In the genomic region with DNA sequence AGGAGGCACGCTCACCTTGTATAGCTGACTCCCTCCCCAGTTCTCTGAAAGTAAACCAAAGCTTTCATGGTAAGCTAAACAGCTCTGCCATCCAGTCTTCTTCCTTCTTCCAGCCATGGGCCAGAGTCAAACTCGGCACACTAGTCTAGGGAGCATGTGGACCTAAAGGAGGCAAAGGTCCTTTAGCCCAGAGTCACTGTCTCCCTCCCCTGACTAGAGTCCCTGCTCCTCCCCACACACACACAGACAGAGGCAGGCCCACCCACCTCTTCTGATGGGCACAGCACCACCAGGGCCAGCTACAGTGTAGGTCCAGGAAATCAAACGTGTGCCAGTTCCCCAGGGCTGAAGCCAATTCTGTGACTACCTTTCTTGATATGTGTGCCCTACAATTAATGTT, we compare ENCODE assay signal across 21 mouse cellular contexts. TPM values are rescaled to one million over a fixed set of nuclear protein-coding genes. Genes with fewer than 3 reads are reported as not detected.
DNase-seq lines count a peak whose midpoint lies in the region; ATAC-seq and TF ChIP-seq lines count a peak whose summit lies in the region.
"Had no signal": no experiment of that assay in that cellular context is flagged by ENCODE, and none has a peak within 500 bp of the region (broad histone marks: within the 10 kb centered on the region; RNA-seq: fewer than 3 reads in every experiment).

No protein-coding gene starts in this region.

- WGBS in heart, embryonic 10.5 days, result 82% methylated on average over 3 of the region's 3 CpGs
- WGBS in kidney, embryonic 14.5 days, result 81% methylated on average over 3 of the region's 3 CpGs
- WGBS in stomach, postnatal 0 days, result 65% methylated on average over 3 of the region's 3 CpGs

- DNase-seq in heart, embryonic 10.5 days (ENCODE audit: low spot score), result no peak
- no peak for DNase-seq in heart, postnatal 14 days
- DNase-seq in kidney, postnatal 14 days, result peak; percentile 17
- no peak for DNase-seq in stomach, postnatal 0 days (ENCODE audit: low spot score)
- DNase-seq: adrenal gland, postnatal 10 days; cerebellum, adult 8-10 months; gastrocnemius, postnatal 36 days; kidney, adult 18-20 months; thymus, postnatal 4 days had no signal

- H3K9me3 ChIP-seq in heart, embryonic 10.5 days, result no peaks in the 10 kb centered on the region
- H3K9me3 ChIP-seq in kidney, embryonic 14.5 days (ENCODE audit: control insufficient read depth, low read length), result no peaks in the 10 kb centered on the region
- H3K9me3 ChIP-seq in megakaryocyte, embryonic 14.5 days, result no peaks in the 10 kb centered on the region
- H3K9me3 ChIP-seq in stomach, postnatal 0 days (ENCODE audit: control insufficient read depth, low read length), result no peaks in the 10 kb centered on the region
- H3K9me3 ChIP-seq: heart, embryonic 15.5 days; hindbrain, embryonic 15.5 days; liver, embryonic 15.5 days; lung, embryonic 15.5 days; neural tube, embryonic 12.5 days had no signal

- H3K27me3 ChIP-seq in heart, embryonic 10.5 days (ENCODE audit: insufficient read depth, poor library complexity, severe bottlenecking), result no peaks in the 10 kb centered on the region
- no peaks in the 10 kb centered on the region for H3K27me3 ChIP-seq in kidney, embryonic 14.5 days (ENCODE audit: control insufficient read depth, insufficient read depth, low read length)
- H3K27me3 ChIP-seq in megakaryocyte, embryonic 14.5 days (replicated peaks), result peaks cover 2% of the 10 kb centered on the region
- no peaks in the 10 kb centered on the region for H3K27me3 ChIP-seq in stomach, postnatal 0 days (ENCODE audit: control insufficient read depth, insufficient read depth, low read length)
- H3K27me3 ChIP-seq: heart, embryonic 15.5 days; hindbrain, embryonic 15.5 days; liver, embryonic 15.5 days; lung, embryonic 15.5 days; neural tube, embryonic 12.5 days; Patski had no signal

- TF ChIP-seq CTCF in stomach, postnatal 0 days (IDR thresholded peaks at IDR 0.05; ENCODE audit: low read depth), result no peak

- peaks cover 75% of the 10 kb centered on the region for H3K4me1 ChIP-seq in heart, embryonic 10.5 days
- peaks cover 27% of the 10 kb centered on the region for H3K4me1 ChIP-seq in kidney, embryonic 14.5 days (ENCODE audit: control insufficient read depth, insufficient read depth, low read length)
- H3K4me1 ChIP-seq in megakaryocyte, embryonic 14.5 days, result peaks cover 97% of the 10 kb centered on the region
- H3K4me1 ChIP-seq in stomach, postnatal 0 days (replicated peaks; ENCODE audit: control insufficient read depth, insufficient read depth), result no peaks in the 10 kb centered on the region; the same call in 1 of the 2 replicates
- H3K4me1 ChIP-seq: neural tube, embryonic 12.5 days had no signal

- intact Hi-C loops in heart, postnatal 14 days (cut with DNase I), result no loop called here

- H3K4me2 ChIP-seq in kidney, embryonic 14.5 days (replicated peaks; ENCODE audit: low read depth, low read length), result no peak overlapping the region
- H3K4me2 ChIP-seq in stomach, postnatal 0 days (replicated peaks; ENCODE audit: low read depth), result no peak overlapping the region
- H3K4me2 ChIP-seq: heart, embryonic 15.5 days; hindbrain, embryonic 15.5 days; liver, embryonic 15.5 days; lung, embryonic 15.5 days; neural tube, embryonic 12.5 days had no signal

- no peak for ATAC-seq in kidney, embryonic 14.5 days (ENCODE audit: low FRiP score, low TSS enrichment)
- no peak for ATAC-seq in megakaryocyte, adult 5-6 weeks (ENCODE audit: poor library complexity, severe bottlenecking)
- no peak for ATAC-seq in stomach, postnatal 0 days (ENCODE audit: low FRiP score, low TSS enrichment)
- ATAC-seq: forebrain, embryonic 14.5 days; inflammation-experienced regulatory T-cells, adult 6 months; midbrain, embryonic 16.5 days; Patski had no signal

- no peak overlapping the region for H3K9ac ChIP-seq in kidney, embryonic 14.5 days (ENCODE audit: low read depth, low read length)
- H3K9ac ChIP-seq in stomach, postnatal 0 days (ENCODE audit: low read length), result no peak overlapping the region
- H3K9ac ChIP-seq: heart, embryonic 15.5 days; hindbrain, embryonic 15.5 days; liver, embryonic 15.5 days; lung, embryonic 15.5 days; neural tube, embryonic 12.5 days had no signal

- no peak overlapping the region for H3K4me3 ChIP-seq in heart, embryonic 10.5 days
- H3K4me3 ChIP-seq in kidney, embryonic 14.5 days (ENCODE audit: low read length), result no peak overlapping the region
- peak overlapping the region; percentile 18 for H3K4me3 ChIP-seq in megakaryocyte, embryonic 14.5 days (replicated peaks)
- no peak overlapping the region for H3K4me3 ChIP-seq in stomach, postnatal 0 days (ENCODE audit: low read depth, low read length)
- H3K4me3 ChIP-seq: heart, embryonic 15.5 days; hindbrain, embryonic 15.5 days; liver, embryonic 15.5 days; lung, embryonic 15.5 days; neural tube, embryonic 12.5 days had no signal

- TF ChIP-seq EP300 in stomach, postnatal 0 days (optimal IDR thresholded peaks at IDR 0.05), result no peak

- H3K36me3 ChIP-seq in heart, embryonic 10.5 days, result peaks cover 15% of the 10 kb centered on the region; the same call in 1 of the 2 replicates
- no peaks in the 10 kb centered on the region; the same call in 1 of the 2 replicates for H3K36me3 ChIP-seq in kidney, embryonic 14.5 days (ENCODE audit: control insufficient read depth, insufficient read depth, low read length)
- H3K36me3 ChIP-seq in megakaryocyte, embryonic 14.5 days (replicated peaks; ENCODE audit: low read length), result peaks cover 91% of the 10 kb centered on the region
- no peaks in the 10 kb centered on the region for H3K36me3 ChIP-seq in stomach, postnatal 0 days (ENCODE audit: control insufficient read depth, insufficient read depth, low read length)
- H3K36me3 ChIP-seq: heart, embryonic 15.5 days; hindbrain, embryonic 15.5 days; liver, embryonic 15.5 days; lung, embryonic 15.5 days; neural tube, embryonic 12.5 days had no signal

- H3K27ac ChIP-seq in heart, embryonic 10.5 days, result peak overlapping the region; percentile 42
- no peak overlapping the region for H3K27ac ChIP-seq in kidney, embryonic 14.5 days (ENCODE audit: low read depth, low read length)
- 0 out of 2 replicates have a peak overlapping the region, but pooled peaks have one; percentile 30 for H3K27ac ChIP-seq in stomach, postnatal 0 days (replicated peaks)
- H3K27ac ChIP-seq: heart, embryonic 15.5 days; hindbrain, embryonic 15.5 days; liver, embryonic 15.5 days; lung, embryonic 15.5 days; neural tube, embryonic 12.5 days had no signal

RNA-seq across cellular contexts. Expression of a gene that starts 16.1 kb away (rescaled TPM):
- 111 and 177 TPM in 2 replicates for polyA plus RNA-seq in heart, embryonic 10.5 days (2016; fragmentation: Nextera tagmentation; extraction: Ambion mirVana)
- 100 to 1,000 TPM; 105 to 126 TPM for total RNA-seq in heart, postnatal 14 days (2021)
- polyA plus RNA-seq in kidney, embryonic 14.5 days (2014; fragmentation: Nextera tagmentation; extraction: Ambion mirVana), result 96.6 and 100 TPM in 2 replicates
- polyA plus RNA-seq in megakaryocyte, embryonic 14.5 days (2012; ENCODE audit: insufficient read depth, low replicate concordance), result 87.8 and 156 TPM in 2 replicates
- not detected in 2 replicates for total RNA-seq in megakaryocyte, adult 5-6 weeks (2015)
- 0.26 and 1.3 TPM in 2 replicates for total RNA-seq in megakaryocyte, adult 5-6 weeks (2017)
- 77.3 and 85.9 TPM in 2 replicates for polyA plus RNA-seq in stomach, postnatal 0 days (2015; fragmentation: Nextera tagmentation; extraction: Ambion mirVana)
